Mouse (Mus musculus) hindbrain, embryonic 16.5 days (tissue): Measurements from ENCODE around the gene Tnxb. TPM values are rescaled to one million over a fixed set of nuclear protein-coding genes. Genes with fewer than 3 reads are reported as not detected.

Experiments
- ATAC-seq: fragments of 200-750 bp; cut with Nextera tagmentation; 2 replicates; pipeline ENCODE4 v1.8.0; 2017; ENCODE audit warnings: moderate TSS enrichment, moderate library complexity
- H3K27ac ChIP-seq: fragments of 300-500 bp; sonication (generic); 2 replicates; pipeline ENCODE4 v1.5.1; 2014; ENCODE audit warnings: low read depth, mild to moderate bottlenecking, control low read depth, low read length, moderate library complexity
- H3K27me3 ChIP-seq: fragments of 300-500 bp; sonication (generic); replicated peaks from 2 replicates; pipeline ENCODE4 v1.6.1; 2014; ENCODE audit warnings: low read length; ENCODE audit not compliant: control insufficient read depth, insufficient read depth
- H3K36me3 ChIP-seq: fragments of 300-500 bp; sonication (generic); 2 replicates; pipeline ENCODE4 v1.6.1; 2014; ENCODE audit warnings: mild to moderate bottlenecking, low read length, moderate library complexity, mixed read lengths; ENCODE audit not compliant: control insufficient read depth, insufficient read depth
- H3K4me1 ChIP-seq: fragments of 300-500 bp; sonication (generic); 2 replicates; pipeline ENCODE4 v1.6.1; 2014; ENCODE audit warnings: low read depth, low read length; ENCODE audit not compliant: control insufficient read depth, insufficient read depth
- H3K4me2 ChIP-seq: fragments of 300-500 bp; sonication (generic); 2 replicates; pipeline ENCODE4 v1.6.1; 2014; ENCODE audit warnings: mild to moderate bottlenecking, low read length, control low read depth, moderate library complexity
- H3K4me3 ChIP-seq: fragments of 300-500 bp; sonication (generic); 2 replicates; pipeline ENCODE4 v1.5.1; 2014; ENCODE audit warnings: mild to moderate bottlenecking, low read length, control low read depth, moderate library complexity
- H3K9ac ChIP-seq: fragments of 300-500 bp; sonication (generic); 2 replicates; pipeline ENCODE4 v1.6.1; 2014; ENCODE audit warnings: low read depth, mild to moderate bottlenecking, control low read depth, low read length, moderate library complexity
- H3K9me3 ChIP-seq: fragments of 300-500 bp; sonication (generic); 2 replicates; pipeline ENCODE4 v1.6.1; 2014; ENCODE audit warnings: mild to moderate bottlenecking, low read length, moderate library complexity; ENCODE audit not compliant: control insufficient read depth
- WGBS: fragments of 180-500 bp; shearing (Covaris S2); extraction: QIAGEN DNeasy Blood & Tissue Kit; methylation state at CpG from one replicate; pipeline ENCODE4 v1.1.7; 2014; 5-methylcytosine and 5-hydroxymethylcytosine counted together
- polyA plus RNA-seq: library from polyadenylated mRNA; unstranded; fragments of >200 nt; fragmentation: Nextera tagmentation; extraction: Ambion mirVana; gene quantifications from 2 replicates; pipeline ENCODE4 v1.2.1, GENCODE M21; 2015

The Tnxb gene
- polyA plus RNA-seq, 1 experiment from 2014 or later = 0.30 TPM

GRCm38 (mm10) chr17:34646906-34647787 lies 23.2 kb upstream of the Tnxb start, which contains the start of gene Atf6b:
Gene Atf6b, plus strand, starts transcription at chr17:34647146.
- H3K4me3 ChIP-seq = peak within 1 kb of the TSS; percentile 74
- peaks cover 21% of the 10 kb centered on the region for H3K36me3 ChIP-seq
- WGBS = under 1% methylated on average over 63 of the region's 66 CpGs
- no peaks in the 10 kb centered on the region for H3K9me3 ChIP-seq
- H3K27me3 ChIP-seq = no peaks in the 10 kb centered on the region
- H3K27ac ChIP-seq = peak within 1 kb of the TSS; percentile 76
- ATAC-seq = peak; percentile 97
- H3K9ac ChIP-seq = peak within 1 kb of the TSS; percentile 88
- peak within 1 kb of the TSS; percentile 82 for H3K4me2 ChIP-seq
- peaks cover 28% of the 10 kb centered on the region for H3K4me1 ChIP-seq

GRCm38 (mm10) chr17:34648141-34648890 lies 22.0 kb upstream of the Tnxb start:
- Histone ChIP-seq H3K36me3 (peaks cover 32% of the 10 kb centered on the region), H3K27me3 (no peaks in the 10 kb centered on the region), H3K9ac (no peak overlapping the region), H3K4me3 (peak overlapping the region; percentile 74), H3K4me2 (peak overlapping the region; percentile 82), H3K4me1 (peaks cover 28% of the 10 kb centered on the region), H3K27ac (no peak overlapping the region), H3K9me3 (no peaks in the 10 kb centered on the region)
- no peak for ATAC-seq
- WGBS = 90% methylated on average over 16 of the region's 16 CpGs

GRCm38 (mm10) chr17:34649106-34649864 lies 21.1 kb upstream of the Tnxb start:
- no peaks in the 10 kb centered on the region for H3K9me3 ChIP-seq
- H3K4me1 ChIP-seq = peaks cover 28% of the 10 kb centered on the region
- no peak overlapping the region for H3K4me3 ChIP-seq
- H3K27me3 ChIP-seq = no peaks in the 10 kb centered on the region
- no peak overlapping the region for H3K27ac ChIP-seq
- no peak for ATAC-seq
- peaks cover 36% of the 10 kb centered on the region for H3K36me3 ChIP-seq
- H3K9ac ChIP-seq = no peak overlapping the region
- 91% methylated on average over 18 of the region's 18 CpGs for WGBS
- no peak overlapping the region for H3K4me2 ChIP-seq

- 91% methylated on average over 14 of the region's 14 CpGs for WGBS
- ATAC-seq = no peak
Observed at GRCm38 (mm10) chr17:34650781-34651180, 19.6 kb upstream of the Tnxb start.

GRCm38 (mm10) chr17:34651507-34652221 lies 18.7 kb upstream of the Tnxb start:
- Histone ChIP-seq H3K27ac (no peak overlapping the region), H3K9me3 (no peaks in the 10 kb centered on the region), H3K36me3 (peaks cover 39% of the 10 kb centered on the region), H3K9ac (no peak overlapping the region), H3K4me1 (peaks cover 16% of the 10 kb centered on the region), H3K27me3 (no peaks in the 10 kb centered on the region), H3K4me2 (no peak overlapping the region), H3K4me3 (no peak overlapping the region)
- WGBS = 56% methylated on average over 14 of the region's 19 CpGs
- no peak for ATAC-seq

More at GRCm38 (mm10) chr17:34650781-34651180, 19.6 kb upstream of the Tnxb start:
- no peak overlapping the region for H3K9ac ChIP-seq
- no peak overlapping the region for H3K4me2 ChIP-seq
- H3K27me3 ChIP-seq = no peaks in the 10 kb centered on the region
- no peak overlapping the region for H3K27ac ChIP-seq
- H3K4me3 ChIP-seq = no peak overlapping the region
- peaks cover 24% of the 10 kb centered on the region for H3K4me1 ChIP-seq
- H3K9me3 ChIP-seq = no peaks in the 10 kb centered on the region
- H3K36me3 ChIP-seq = peaks cover 39% of the 10 kb centered on the region

GRCm38 (mm10) chr17:34652546-34652945 lies 17.8 kb upstream of the Tnxb start:
- WGBS = 84% methylated on average over 10 of the region's 10 CpGs
- Histone ChIP-seq H3K4me1 (peaks cover 15% of the 10 kb centered on the region), H3K9ac (no peak overlapping the region), H3K36me3 (peaks cover 39% of the 10 kb centered on the region), H3K4me3 (no peak overlapping the region), H3K9me3 (no peaks in the 10 kb centered on the region), H3K27ac (no peak overlapping the region), H3K27me3 (no peaks in the 10 kb centered on the region), H3K4me2 (no peak overlapping the region)
- ATAC-seq = no peak

- WGBS = 94% methylated on average over 8 of the region's 8 CpGs
- peaks cover 39% of the 10 kb centered on the region for H3K36me3 ChIP-seq
- ATAC-seq = no peak
- H3K4me3 ChIP-seq = no peak overlapping the region
- no peak overlapping the region for H3K27ac ChIP-seq
- no peaks in the 10 kb centered on the region for H3K27me3 ChIP-seq
- no peak overlapping the region for H3K9ac ChIP-seq
- no peak overlapping the region for H3K4me2 ChIP-seq
- H3K4me1 ChIP-seq = peaks cover 11% of the 10 kb centered on the region
- no peaks in the 10 kb centered on the region for H3K9me3 ChIP-seq
Observed at GRCm38 (mm10) chr17:34652985-34653384, 17.4 kb upstream of the Tnxb start.

GRCm38 (mm10) chr17:34653746-34654285 lies 16.5 kb upstream of the Tnxb start:
- no peak for ATAC-seq
- H3K27ac ChIP-seq = no peak overlapping the region
- WGBS = 60% methylated on average over 9 of the region's 9 CpGs
- no peak overlapping the region for H3K4me2 ChIP-seq
- no peaks in the 10 kb centered on the region; the same call in 1 of the 2 replicates for H3K27me3 ChIP-seq
- H3K9ac ChIP-seq = no peak overlapping the region
- peaks cover 5% of the 10 kb centered on the region for H3K4me1 ChIP-seq
- no peak overlapping the region for H3K4me3 ChIP-seq
- H3K36me3 ChIP-seq = peaks cover 39% of the 10 kb centered on the region
- no peaks in the 10 kb centered on the region for H3K9me3 ChIP-seq
